Mouse (Mus musculus): ENCODE data around the gene L1td1.
A peak's percentile ranks its signal among the peaks of the same experiment; 100 is the strongest.
"Not testable (repeated sequence)": the region's sequence is repeated elsewhere in the genome, so short reads cannot be mapped to it uniquely, and the experiment has no call there.

The L1td1 gene

DNA sequence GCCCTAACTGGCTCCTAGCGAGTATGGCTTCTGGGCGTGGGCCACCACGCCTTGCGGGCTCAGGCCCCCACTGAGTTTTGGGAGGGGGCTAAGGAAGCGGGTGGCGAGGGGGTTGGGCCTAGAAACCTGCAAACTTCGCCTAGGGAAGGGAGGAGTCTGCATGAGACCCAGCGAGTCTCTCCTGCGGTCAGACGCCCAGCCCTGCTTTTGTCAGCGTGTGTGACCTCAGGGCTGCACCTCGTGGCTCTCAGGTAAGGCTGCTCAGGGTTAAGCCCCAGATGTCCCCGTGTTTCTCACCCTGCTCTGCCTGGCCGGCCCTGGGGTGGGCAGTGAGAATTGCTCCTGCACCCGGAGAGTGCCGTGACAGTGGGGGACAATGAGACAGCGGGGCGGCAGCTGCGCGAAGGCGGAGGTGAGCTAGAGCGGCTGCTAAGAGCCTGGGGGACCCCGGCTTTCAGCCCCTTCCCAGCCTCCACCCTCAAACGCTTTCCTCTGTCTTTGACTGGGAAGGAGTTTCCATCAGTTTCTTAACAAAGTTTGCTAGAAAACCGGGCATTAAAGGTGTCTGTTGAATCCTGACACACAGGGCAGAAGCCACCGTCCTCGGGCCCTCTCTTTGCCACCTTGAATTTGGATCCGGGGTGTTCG lies at the start of gene L1td1:
TSS of gene L1td1 (plus strand) at position 145 of the 648 bp plus-strand sequence.
- no peak for DNase-seq (ENCODE audit: low spot score in 2 of 2)

DNA sequence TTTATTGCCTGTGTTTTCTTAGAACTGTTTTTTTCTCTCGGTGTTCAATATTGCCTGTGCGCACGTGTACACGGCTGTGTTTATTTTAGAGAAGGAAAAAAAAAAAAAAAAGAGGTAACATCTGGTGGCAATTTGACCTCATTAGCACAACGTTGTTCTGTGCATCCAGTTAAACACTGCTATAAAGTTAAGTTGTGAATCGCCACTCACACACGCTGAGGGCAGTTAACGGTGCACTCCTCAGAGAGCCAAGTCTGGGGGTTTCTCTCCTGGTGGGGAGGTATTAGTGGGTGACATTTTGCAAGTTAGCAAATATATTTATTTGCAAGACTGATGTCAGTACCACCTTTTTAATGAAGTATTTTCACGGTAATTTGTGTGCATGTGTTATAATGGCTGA lies 49.0 kb upstream of the L1td1 start:
- no peak for DNase-seq (ENCODE audit: low spot score in 2 of 2)

DNA sequence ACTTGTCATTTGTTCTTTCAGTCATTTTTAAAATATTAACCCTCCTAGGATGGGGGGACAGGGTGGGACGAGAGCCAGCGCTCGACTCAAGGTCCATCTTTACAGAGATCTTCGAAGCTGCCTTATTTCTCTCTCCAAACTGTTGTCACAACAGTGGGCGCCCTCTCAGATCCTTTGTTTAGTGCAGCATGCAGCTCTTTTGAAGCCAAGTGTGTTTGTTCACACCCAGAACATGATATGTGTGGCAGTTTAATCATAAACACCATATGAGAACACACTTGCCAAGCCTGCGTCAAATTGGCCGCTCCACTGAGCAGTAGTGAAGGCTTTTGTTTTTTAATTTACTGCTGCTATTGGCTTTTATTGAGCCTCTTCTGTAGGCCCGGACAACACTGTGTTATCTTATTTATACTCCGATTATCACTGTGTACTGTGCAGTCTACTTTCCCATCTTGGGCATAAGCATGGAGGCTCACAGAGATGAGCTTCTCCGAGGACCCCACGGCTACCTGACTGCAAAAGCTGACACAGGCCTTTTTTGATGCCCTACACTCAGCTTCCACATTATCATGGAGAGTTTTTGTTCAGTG lies 39.8 kb upstream of the L1td1 start:
- no peak for DNase-seq (ENCODE audit: low spot score in 2 of 2)

DNA sequence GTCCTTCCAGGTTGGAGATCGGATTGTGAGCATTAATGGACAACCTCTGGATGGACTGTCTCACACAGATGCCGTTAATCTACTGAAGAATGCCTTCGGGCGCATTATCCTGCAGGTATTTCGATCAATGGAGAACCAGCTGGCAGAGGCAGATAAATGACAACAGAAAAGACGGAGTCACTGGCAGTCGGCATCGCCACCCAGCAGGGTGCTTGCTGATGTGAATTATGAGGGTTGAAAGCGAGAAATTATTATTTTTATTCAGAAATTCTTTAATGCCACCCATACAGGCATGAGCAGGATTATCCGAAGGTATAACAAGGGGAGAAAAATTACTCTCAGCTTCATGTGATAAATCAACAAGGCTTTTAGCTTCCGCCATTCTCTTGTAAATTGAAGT lies 38.4 kb upstream of the L1td1 start:
- no peak for DNase-seq (ENCODE audit: low spot score in 2 of 2)

DNA sequence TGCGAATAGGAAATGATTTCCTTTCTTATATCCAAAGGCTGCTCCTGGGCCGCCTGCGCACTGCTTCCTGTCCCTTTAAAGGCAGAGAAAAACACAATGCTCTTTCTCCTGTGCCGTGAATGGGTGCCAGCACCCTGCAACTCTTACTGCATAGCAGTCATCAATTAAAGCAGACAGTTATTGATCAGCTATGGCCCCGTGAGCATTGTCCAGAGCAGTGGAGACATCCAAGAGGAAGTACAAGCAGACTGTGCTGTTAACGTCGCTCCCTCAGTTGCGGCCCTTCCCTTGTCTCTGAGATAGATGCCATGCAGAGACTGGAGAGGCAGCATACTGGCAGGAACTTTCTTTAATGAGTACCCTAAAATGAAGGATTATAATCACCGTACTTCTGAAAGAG lies 38.0 kb upstream of the L1td1 start:
- DNase-seq (ENCODE audit: low spot score in 2 of 2) = no peak

DNA sequence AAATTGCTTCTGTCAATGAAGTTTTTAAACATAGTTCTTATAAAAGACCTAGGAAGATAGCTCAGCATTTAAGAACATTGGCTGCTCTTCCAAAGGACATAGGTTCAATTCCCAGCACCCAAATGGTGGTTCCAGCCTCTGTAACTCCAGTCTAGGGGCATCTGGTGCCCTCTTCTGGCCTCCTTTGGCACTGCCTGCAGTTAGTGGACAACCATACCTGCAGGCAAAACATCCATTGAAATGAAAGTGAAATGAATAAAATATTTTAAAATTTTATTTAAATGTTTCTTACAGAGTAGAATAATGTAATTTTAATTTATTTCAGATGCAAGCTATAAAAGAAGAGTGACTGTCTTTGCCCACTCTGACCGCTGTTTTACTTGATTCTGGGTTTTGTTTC lies 36.5 kb upstream of the L1td1 start:
- no peak for DNase-seq (ENCODE audit: low spot score in 2 of 2)

DNA sequence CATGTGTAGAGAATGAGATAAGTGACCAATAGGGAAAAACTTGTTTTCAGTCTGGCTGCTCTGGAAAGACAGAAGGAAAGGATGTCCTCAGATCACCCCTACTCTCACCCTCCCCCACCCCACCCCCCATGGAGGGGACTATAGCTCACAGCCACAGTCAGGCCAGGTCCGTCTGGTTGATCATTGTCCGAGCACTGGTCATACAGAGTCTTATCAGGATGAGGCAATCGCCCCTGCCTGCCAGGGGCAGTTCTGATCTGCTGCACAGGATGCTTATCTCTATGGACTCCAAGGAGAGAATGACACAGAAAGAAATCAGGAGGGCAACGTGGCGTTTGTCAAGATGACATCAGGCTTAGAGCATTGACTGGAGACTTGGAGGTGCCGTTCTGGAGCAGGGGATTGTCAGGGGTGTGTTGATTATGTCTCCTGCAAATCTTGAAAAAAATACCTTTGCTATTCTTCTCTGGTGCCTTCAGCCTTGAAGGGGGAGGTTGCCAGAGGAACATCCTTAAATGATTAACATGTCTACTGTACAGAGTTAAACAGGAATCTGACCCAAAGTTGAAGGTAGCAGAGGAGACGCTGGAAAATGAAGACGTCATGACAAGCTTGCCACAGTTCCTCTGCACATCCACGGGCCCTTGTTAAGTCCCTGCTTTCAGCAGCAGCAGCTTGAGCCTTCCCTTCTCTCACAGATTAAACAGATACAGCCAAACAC lies 32.9 kb upstream of the L1td1 start:
- no peak for DNase-seq (ENCODE audit: low spot score in 2 of 2)

DNA sequence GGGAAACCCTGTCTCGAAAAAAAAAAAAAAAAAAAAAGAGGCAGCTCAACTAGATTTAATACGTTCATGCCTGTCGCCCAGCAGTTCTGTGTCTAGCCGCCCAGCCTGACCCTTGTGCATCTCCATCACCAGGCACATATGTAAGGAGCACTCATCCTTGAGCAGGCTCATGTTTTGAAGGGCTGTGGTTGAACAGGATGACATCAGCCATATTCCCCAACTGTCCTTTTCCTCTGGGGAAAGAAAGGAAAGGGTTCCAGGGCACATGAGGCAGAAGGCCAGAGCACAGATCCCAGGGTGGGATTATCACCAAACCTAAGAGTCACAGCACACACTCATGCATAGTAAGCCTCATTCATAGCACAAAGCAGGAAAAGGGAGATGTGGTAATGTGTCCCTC lies 28.6 kb upstream of the L1td1 start:
- no peak for DNase-seq (ENCODE audit: low spot score in 2 of 2)

DNA sequence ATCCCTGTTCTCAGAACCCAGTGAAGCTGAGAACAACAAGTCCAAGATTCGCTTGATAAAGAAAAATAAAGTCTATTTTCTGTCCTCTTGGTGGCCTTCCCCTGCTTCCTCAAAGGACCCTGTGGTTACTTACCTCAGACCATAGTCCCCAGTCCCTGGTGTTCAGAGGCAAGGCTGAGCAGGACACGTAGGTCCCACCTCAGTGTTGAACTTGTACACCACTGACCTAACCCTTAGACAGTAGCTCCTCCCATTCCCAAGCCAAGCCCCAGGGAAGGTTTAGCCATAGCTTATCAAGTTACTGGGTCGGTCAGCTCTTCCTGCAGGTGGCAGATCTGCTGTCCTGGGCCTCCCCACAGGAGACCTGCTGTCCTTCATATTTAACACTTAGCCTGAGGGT lies 27.6 kb upstream of the L1td1 start:
- DNase-seq (ENCODE audit: low spot score in 2 of 2) = no peak

DNA sequence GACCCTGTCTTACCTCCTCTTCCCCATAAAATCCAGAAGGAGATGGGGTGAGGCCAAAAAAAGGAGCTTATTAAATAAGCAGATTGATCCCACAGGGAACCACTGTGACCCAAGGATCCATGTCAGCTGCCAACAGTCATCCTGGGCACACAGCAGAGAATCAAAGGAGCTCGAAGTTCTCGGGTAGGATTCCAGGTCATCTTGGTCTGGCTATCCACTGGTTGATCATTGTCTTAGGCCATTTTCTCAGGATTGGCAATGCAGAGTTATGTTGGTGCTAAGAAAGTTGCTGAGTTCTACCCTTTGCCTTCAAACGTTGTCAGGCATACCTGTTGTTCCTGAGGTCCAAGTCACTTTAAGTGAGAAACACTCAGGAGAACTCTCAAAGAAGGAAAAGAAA lies 26.4 kb upstream of the L1td1 start:
- DNase-seq (ENCODE audit: low spot score in 2 of 2) = no peak

DNA sequence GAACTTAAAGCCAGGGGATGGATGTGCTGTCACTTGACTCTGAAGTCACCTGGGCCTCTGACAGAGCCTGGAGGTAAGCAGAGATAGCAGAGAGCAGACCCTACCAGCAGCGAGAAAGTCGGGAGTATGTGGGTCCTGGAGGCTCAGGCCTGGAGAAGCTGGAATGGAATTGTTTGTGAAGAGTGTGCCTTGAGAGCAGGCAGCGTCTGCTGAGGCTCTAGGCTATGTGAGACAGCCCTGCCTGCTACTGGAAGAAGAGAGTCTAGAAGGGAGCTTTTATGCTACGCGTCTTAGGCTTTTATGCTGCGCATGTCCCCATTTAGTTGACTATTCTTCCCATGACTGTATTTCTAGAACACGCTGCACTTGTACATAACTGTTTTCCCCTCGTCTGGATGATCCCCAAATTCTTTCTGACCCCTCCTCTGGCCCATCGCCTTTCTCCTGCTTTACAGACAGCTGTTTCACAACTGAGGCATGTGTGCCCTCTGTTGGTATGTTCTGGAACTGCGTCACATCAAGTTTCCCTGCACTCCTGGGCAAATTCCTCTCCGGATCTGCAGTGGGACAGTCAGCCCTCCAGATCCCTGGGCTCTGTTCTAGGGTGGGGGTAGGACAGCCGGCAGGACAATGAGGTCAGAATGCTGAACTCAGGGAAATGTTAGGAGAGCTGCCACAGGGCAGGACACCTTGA lies 24.2 kb upstream of the L1td1 start:
- DNase-seq (ENCODE audit: low spot score in 2 of 2) = peak; percentile 67 to 84

DNA sequence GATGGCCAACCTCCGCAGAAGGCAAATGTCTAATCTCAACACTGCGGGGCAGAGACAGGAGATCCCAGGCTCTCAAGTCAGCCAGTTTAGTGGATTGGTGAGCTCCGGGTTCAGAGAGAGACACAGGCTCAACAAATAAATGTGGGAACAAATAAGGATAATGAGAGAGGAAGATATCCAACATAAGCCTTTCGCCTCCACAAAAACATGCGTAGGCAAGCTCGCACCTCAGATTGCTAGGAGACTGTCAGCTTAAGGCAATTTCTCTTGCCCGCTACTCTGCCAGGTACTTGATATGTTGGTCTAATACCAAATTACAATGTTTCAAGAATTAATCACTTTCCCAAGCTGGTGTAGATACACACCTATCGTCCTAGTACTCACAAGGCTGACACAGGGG lies 15.6 kb upstream of the L1td1 start:
- DNase-seq (ENCODE audit: low spot score in 2 of 2) = no peak

DNA sequence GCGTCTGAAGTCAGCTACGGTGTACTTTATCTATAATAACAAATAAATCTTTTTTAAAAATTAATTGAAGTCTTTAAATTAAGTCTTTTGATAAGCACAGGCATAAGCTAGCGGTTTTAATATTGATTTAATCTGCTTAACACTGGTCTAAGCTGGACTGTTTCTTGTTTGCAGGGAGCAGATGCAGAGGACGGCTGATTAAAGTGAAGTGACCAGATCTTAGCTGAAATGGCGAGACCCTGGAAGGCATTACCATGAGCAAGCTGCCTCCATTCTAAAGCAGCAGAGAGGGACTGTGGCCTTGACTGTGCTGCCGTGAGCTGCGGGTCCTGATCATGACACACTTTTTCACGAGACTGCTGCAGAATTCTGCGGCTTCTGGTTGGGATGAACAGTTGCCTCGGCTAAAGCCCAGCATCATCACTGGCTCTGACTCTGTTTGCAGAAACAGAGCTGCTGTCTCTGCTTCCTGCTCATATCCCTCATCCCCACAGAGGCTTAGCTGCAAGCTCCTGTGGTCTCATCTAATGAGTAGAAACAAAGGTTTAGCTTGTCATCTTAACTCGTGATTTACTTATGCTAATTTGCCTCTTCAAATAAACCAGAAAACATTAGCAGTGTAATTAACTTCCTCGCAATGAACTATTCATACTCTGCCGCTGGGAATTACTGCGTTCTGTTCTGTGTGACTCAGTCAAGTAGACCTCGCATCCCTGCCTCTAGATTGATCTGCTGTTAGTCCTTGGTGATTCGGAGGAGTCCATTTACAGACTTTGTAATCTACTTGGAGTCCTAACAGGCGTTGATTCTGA lies 8.6 kb upstream of the L1td1 start:
- no peak for DNase-seq (ENCODE audit: low spot score in 2 of 2)

DNA sequence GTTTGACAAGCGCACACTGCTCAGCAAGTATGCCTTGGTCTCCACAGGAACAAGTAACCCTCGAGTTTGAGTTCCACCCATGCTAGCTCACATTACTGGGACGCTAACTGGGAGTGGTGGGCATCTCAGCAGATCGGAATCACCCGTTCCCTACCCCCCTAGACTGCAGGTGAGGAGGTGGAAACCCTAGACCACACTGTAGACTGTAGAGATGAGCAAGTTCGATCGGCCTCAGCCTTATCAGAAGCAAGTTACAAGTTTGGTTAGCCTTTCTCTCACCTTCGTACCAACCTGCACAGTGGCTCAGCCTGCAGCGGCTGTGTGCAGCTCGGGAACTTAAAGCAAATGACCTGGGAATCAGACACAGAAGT lies 8.0 kb upstream of the L1td1 start:
- no peak for DNase-seq (ENCODE audit: low spot score in 2 of 2)

DNA sequence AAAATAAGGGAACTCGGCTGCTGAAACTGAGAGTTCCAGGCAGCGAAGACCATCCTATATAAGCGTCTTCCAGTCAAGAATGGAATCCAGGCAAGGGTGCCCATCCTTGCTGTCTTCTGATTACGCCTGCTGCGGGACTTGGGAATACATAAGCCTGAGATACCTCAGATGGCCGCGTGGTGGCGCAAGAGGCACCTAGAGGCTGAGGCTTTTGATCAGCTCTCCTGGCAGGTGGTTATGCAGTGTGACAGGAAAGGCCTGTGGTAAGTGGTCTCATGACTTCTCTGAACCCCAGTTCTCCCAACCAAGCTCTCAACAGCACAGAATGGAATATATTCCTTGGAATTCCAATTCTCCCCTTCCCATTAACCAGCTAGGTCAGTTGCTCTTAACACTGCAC lies 4.1 kb upstream of the L1td1 start:
- peak; percentile 43 to 68 for DNase-seq (ENCODE audit: low spot score in 2 of 2)

DNA sequence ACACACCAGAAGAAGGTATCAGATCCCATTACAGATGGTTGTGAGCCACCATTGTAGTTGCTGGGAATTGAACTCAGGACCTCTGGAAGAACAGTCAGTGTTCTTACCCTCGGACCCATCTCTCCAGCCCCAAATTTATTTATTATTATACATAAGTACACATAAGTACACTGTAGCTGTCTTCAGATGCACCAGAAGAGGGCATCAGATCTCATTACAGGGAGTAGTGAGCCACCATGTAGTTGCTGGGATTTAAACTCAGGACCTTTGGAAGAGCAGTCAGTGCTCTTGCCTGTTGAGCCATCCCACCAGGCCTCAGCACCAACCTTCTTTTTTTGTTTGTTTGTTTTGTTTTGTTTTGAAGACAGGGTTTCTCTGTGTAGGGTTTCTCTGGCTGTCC lies 1.9 kb upstream of the L1td1 start:
- not testable (repeated sequence) for DNase-seq (ENCODE audit: low spot score in 2 of 2)

DNA sequence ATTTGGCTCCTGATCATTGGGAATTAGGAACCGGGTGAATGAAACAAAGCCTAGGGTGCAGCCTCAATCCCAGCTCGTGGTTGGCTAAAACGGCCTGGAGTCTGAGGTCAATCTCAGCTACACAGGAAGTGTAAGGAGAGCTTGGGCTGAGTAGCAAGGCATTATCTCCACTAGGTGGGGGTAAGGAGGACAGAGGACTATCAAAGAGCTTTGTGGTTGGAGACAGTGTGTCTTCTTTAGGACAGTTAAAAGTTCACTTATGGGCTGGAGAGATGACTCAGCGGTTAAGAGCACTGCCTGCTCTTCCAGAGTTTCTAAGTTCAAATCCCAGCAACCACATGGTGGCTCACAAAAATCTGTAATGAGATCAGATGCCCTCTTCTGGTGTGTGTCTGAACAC lies 1.1 kb upstream of the L1td1 start:
- no peak for DNase-seq (ENCODE audit: low spot score in 2 of 2)

DNA sequence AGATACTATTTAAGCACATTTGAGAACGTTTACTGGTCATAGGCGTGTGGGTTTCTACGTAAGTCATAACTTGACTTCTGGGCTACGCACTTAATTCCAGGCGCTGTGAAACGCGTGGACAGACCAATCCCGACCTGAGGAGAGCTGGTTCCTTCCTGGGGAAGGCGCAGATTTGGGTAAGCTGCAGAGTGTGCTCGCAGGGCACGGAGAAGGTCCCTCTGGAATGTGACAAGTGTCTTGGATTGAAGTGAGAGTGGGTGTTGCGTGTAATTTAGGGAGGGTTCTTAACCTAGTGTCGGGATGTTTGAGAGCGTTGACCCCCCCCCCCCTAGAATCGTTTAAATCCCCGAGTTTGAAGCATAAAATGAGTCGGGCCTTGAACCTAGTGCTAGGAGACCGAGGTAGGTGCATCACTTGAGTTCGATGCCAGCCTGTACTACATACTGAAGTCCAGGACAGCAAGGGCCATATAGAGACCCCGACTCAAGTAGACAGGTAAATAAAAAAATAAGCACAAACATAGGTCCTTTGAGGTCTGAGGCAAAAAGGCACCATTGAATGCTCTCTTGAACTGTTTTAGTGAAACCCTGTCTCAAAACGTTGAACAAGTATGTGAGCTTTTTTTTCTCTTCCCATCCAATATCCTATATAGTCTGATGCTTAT lies 893 bp downstream of the L1td1 start:
- DNase-seq (ENCODE audit: low spot score in 2 of 2) = no peak

DNA sequence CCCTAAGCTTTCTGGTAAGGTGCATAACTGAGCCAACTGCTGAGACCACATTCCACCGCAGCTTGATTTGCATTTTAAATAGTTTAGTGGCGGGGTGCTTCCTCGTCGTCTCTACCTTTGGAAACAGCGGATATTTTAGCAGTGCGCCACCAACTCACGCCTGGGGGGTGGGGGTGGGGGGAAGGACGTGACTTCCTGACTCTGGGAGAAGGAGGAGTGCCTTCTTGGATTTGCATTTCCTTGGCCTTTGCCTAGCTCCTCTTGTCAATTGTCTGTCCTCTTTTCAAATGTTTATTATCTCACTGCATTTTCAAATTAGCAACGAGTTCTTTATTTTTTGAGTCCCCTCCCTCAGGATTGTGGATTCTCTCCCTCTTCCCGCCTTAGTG lies 1.4 kb downstream of the L1td1 start:
- no peak for DNase-seq (ENCODE audit: low spot score in 2 of 2)

DNA sequence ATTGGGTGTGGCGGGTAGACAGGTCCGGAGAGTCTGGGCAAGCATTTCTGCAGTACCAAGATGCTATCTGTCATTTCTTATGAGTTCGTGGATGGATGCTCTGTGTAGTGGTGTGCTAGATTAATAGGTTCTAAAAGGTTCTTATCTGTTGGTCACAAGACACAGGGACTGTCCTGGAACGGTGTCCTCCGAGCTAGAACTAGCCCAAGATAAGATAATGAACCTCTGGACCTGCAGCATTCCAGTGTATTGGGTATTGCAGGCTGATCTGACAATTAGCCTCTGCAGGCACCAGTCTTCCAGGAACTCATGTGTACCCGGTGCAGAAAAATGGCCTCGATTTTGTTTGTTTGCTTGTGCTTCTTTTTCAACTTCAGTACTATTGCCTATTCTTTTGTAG lies 2.2 kb downstream of the L1td1 start:
- no peak for DNase-seq (ENCODE audit: low spot score in 2 of 2)

DNA sequence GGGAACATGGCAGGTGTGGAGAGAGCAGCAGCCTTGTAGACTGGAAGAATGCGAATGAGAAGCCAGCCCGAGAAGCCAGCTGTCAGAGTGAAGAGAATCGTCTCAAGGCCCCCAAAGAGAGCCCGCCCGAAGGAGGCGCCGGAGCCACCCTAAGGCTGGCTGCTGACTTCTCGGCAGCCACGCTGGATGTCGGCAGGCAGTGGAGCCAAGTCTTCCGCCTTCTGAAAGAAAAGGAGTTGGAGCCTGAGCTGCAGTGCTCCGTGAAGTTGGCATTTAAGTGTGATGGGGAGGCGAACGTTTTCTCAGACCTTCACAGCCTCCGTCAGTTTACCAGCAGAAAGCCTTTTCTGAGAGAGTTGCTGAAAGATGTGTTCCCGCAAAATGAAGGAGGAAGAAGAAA lies 7.1 kb downstream of the L1td1 start:
- DNase-seq (ENCODE audit: low spot score in 2 of 2) = no peak

Measured in right cerebral cortex, postnatal 10 days (tissue).